Mouse (Mus musculus) olfactory bulb, adult 2 months (tissue): ENCODE measurements at regions not wholly inside any gene's neighbourhood (a gene's known extent, or its start where the extent isn't known, plus 50 kb on each side); places are given as distances from the start of the nearest gene placed in this dataset.

Experiments
- CTCF ChIP-seq: fragments of 200-500 bp; IDR thresholded peaks from 2 replicates; pipeline ENCODE4 v1.5.1; 2012; ENCODE audit warnings: low read depth, mild to moderate bottlenecking, low read length, moderate library complexity; ENCODE audit not compliant: insufficient read depth
- POLR2A ChIP-seq: fragments of 200-500 bp; IDR thresholded peaks from 2 replicates; pipeline ENCODE4 v1.6.1; 2012; ENCODE audit warnings: mild to moderate bottlenecking, low read depth, low read length, moderate library complexity; ENCODE audit not compliant: insufficient read depth

- TF ChIP-seq POLR2A (no peak), CTCF (no peak)
Observed at GRCm38 (mm10) chr3:58300213-58300612, 114.3 kb upstream of the Tsc22d2 start.
